Mouse (Mus musculus) intestine, embryonic 15.5 days (tissue): Measurements from ENCODE around the gene Csrnp1. TPM values are rescaled to one million over a fixed set of nuclear protein-coding genes. Genes with fewer than 3 reads are reported as not detected.
A peak's percentile ranks its signal among the peaks of the same experiment; 100 is the strongest.

ENCODE experiments used
- ATAC-seq: fragments of 200-750 bp; cut with Nextera tagmentation; 2 replicates; pipeline ENCODE4 v1.8.0; 2017; ENCODE audit warnings: moderate TSS enrichment, moderate library complexity
- H3K27ac ChIP-seq: fragments of 300-500 bp; sonication (generic); 2 replicates; pipeline ENCODE4 v1.5.1; 2015; ENCODE audit warnings: mild to moderate bottlenecking, inconsistent platforms
- H3K27me3 ChIP-seq: fragments of 300-500 bp; sonication (generic); replicated peaks from 2 replicates; pipeline ENCODE4 v1.6.1; 2015; ENCODE audit warnings: inconsistent platforms
- H3K36me3 ChIP-seq: fragments of 300-500 bp; sonication (generic); 2 replicates; pipeline ENCODE4 v1.6.1; 2015; ENCODE audit warnings: inconsistent platforms
- H3K4me1 ChIP-seq: fragments of 300-500 bp; sonication (generic); replicated peaks from 2 replicates; pipeline ENCODE4 v1.6.1; 2015; ENCODE audit warnings: inconsistent platforms
- H3K4me2 ChIP-seq: fragments of 300-500 bp; sonication (generic); replicated peaks from 2 replicates; pipeline ENCODE4 v1.6.1; 2015; ENCODE audit warnings: mild to moderate bottlenecking, inconsistent platforms
- H3K4me3 ChIP-seq: fragments of 300-500 bp; sonication (generic); replicated peaks from 2 replicates; pipeline ENCODE4 v1.5.1; 2015; ENCODE audit warnings: inconsistent platforms
- H3K9ac ChIP-seq: fragments of 300-500 bp; sonication (generic); 2 replicates; pipeline ENCODE4 v1.6.1; 2015; ENCODE audit warnings: inconsistent platforms
- H3K9me3 ChIP-seq: fragments of 300-500 bp; sonication (generic); 2 replicates; pipeline ENCODE4 v1.6.1; 2016; ENCODE audit warnings: inconsistent platforms
- WGBS: fragments of 180-500 bp; shearing (Covaris S2); methylation state at CpG from one replicate; pipeline ENCODE4 v1.1.7; 2015; 5-methylcytosine and 5-hydroxymethylcytosine counted together
- polyA plus RNA-seq: library from polyadenylated mRNA; unstranded; fragments of >200 nt; fragmentation: Nextera tagmentation; extraction: Ambion mirVana; gene quantifications from 2 replicates; pipeline ENCODE4 v1.2.1, GENCODE M21; 2015

The Csrnp1 gene
- polyA plus RNA-seq, 1 experiment from 2014 or later: 5.3 TPM

- no peak overlapping the region for H3K27ac ChIP-seq
- no peaks in the 10 kb centered on the region for H3K9me3 ChIP-seq
- 73% methylated on average over 5 of the region's 5 CpGs for WGBS
- H3K4me2 ChIP-seq: no peak overlapping the region
- H3K9ac ChIP-seq: no peak overlapping the region
- no peak overlapping the region for H3K4me3 ChIP-seq
- H3K4me1 ChIP-seq: peaks cover 8% of the 10 kb centered on the region
- H3K36me3 ChIP-seq: no peaks in the 10 kb centered on the region
- no peak for ATAC-seq
- H3K27me3 ChIP-seq: no peaks in the 10 kb centered on the region
Observed at GRCm38 (mm10) chr9:120000761-120001160, 16.3 kb upstream of the Csrnp1 start.

GRCm38 (mm10) chr9:119999636-120000035 is 15.2 kb upstream of the Csrnp1 start:
- Histone ChIP-seq H3K4me2 (no peak overlapping the region), H3K27ac (no peak overlapping the region), H3K4me3 (no peak overlapping the region), H3K9ac (no peak overlapping the region), H3K36me3 (no peaks in the 10 kb centered on the region), H3K9me3 (no peaks in the 10 kb centered on the region), H3K27me3 (no peaks in the 10 kb centered on the region), H3K4me1 (peaks cover 7% of the 10 kb centered on the region)
- ATAC-seq: no peak
- WGBS: 78% methylated on average over 6 of the region's 6 CpGs

- Histone ChIP-seq H3K9me3 (no peaks in the 10 kb centered on the region), H3K4me3 (no peak overlapping the region)
- no peak for ATAC-seq
Observed at GRCm38 (mm10) chr9:119998776-119999175, 14.3 kb upstream of the Csrnp1 start.

GRCm38 (mm10) chr9:119996080-119996479 is 11.6 kb upstream of the Csrnp1 start:
- no peak for ATAC-seq
- Histone ChIP-seq H3K4me2 (no peak overlapping the region), H3K9ac (no peak overlapping the region), H3K27ac (no peak overlapping the region), H3K36me3 (no peaks in the 10 kb centered on the region), H3K9me3 (no peaks in the 10 kb centered on the region), H3K27me3 (no peaks in the 10 kb centered on the region), H3K4me1 (no peaks in the 10 kb centered on the region), H3K4me3 (no peak overlapping the region)
- WGBS: 84% methylated on average over 4 of the region's 4 CpGs

More at GRCm38 (mm10) chr9:119998776-119999175, 14.3 kb upstream of the Csrnp1 start:
- Histone ChIP-seq H3K4me1 (peaks cover 7% of the 10 kb centered on the region), H3K27me3 (no peaks in the 10 kb centered on the region), H3K9ac (no peak overlapping the region), H3K36me3 (no peaks in the 10 kb centered on the region), H3K27ac (no peak overlapping the region), H3K4me2 (no peak overlapping the region)
- 77% methylated on average over 1 of the region's 1 CpGs for WGBS

- H3K9me3 ChIP-seq: no peaks in the 10 kb centered on the region
- no peak overlapping the region for H3K27ac ChIP-seq
- H3K4me3 ChIP-seq: no peak overlapping the region
- 62% methylated on average over 7 of the region's 7 CpGs for WGBS
- no peaks in the 10 kb centered on the region for H3K27me3 ChIP-seq
- H3K36me3 ChIP-seq: no peaks in the 10 kb centered on the region
- H3K4me1 ChIP-seq: no peaks in the 10 kb centered on the region
- no peak overlapping the region for H3K4me2 ChIP-seq
- peak; percentile 63 for ATAC-seq
- no peak overlapping the region for H3K9ac ChIP-seq
Observed at GRCm38 (mm10) chr9:119994207-119994606, 9.7 kb upstream of the Csrnp1 start.

GRCm38 (mm10) chr9:119993092-119993844 is 8.8 kb upstream of the Csrnp1 start:
- H3K4me3 ChIP-seq: no peak overlapping the region
- WGBS: 60% methylated on average over 10 of the region's 10 CpGs

GRCm38 (mm10) chr9:119991310-119991709 is 6.9 kb upstream of the Csrnp1 start:
- no peak overlapping the region for H3K27ac ChIP-seq
- H3K9ac ChIP-seq: no peak overlapping the region
- no peak overlapping the region for H3K4me2 ChIP-seq
- no peak overlapping the region for H3K4me3 ChIP-seq
- no peaks in the 10 kb centered on the region for H3K9me3 ChIP-seq
- H3K4me1 ChIP-seq: no peaks in the 10 kb centered on the region
- 39% methylated on average over 5 of the region's 5 CpGs for WGBS
- ATAC-seq: no peak
- H3K36me3 ChIP-seq: no peaks in the 10 kb centered on the region
- H3K27me3 ChIP-seq: no peaks in the 10 kb centered on the region

More at GRCm38 (mm10) chr9:119993092-119993844, 8.8 kb upstream of the Csrnp1 start:
- Histone ChIP-seq H3K36me3 (no peaks in the 10 kb centered on the region), H3K4me2 (no peak overlapping the region), H3K27me3 (no peaks in the 10 kb centered on the region), H3K9me3 (no peaks in the 10 kb centered on the region), H3K27ac (no peak overlapping the region), H3K9ac (no peak overlapping the region), H3K4me1 (no peaks in the 10 kb centered on the region)
- ATAC-seq: no peak

- Histone ChIP-seq H3K27ac (no peak overlapping the region), H3K4me1 (peaks cover 15% of the 10 kb centered on the region), H3K36me3 (no peaks in the 10 kb centered on the region), H3K9ac (no peak overlapping the region), H3K27me3 (no peaks in the 10 kb centered on the region), H3K9me3 (no peaks in the 10 kb centered on the region), H3K4me2 (no peak overlapping the region), H3K4me3 (no peak overlapping the region)
- no peak for ATAC-seq
- WGBS: 50% methylated on average over 7 of the region's 7 CpGs
Observed at GRCm38 (mm10) chr9:119988304-119988703, 3.8 kb upstream of the Csrnp1 start.

GRCm38 (mm10) chr9:119985881-119986574 is 1.6 kb upstream of the Csrnp1 start:
- no peaks in the 10 kb centered on the region for H3K36me3 ChIP-seq
- H3K9ac ChIP-seq: no peak overlapping the region
- 53% methylated on average over 10 of the region's 10 CpGs for WGBS
- peak overlapping the region; percentile 71 for H3K27ac ChIP-seq
- no peak overlapping the region for H3K4me3 ChIP-seq
- no peaks in the 10 kb centered on the region for H3K27me3 ChIP-seq
- no peaks in the 10 kb centered on the region for H3K9me3 ChIP-seq
- peaks cover 36% of the 10 kb centered on the region for H3K4me1 ChIP-seq
- ATAC-seq: no peak
- H3K4me2 ChIP-seq: no peak overlapping the region

GRCm38 (mm10) chr9:119983585-119984535 is 598 bp downstream of the Csrnp1 start:
- H3K27me3 ChIP-seq: no peaks in the 10 kb centered on the region
- no peaks in the 10 kb centered on the region for H3K36me3 ChIP-seq
- H3K9ac ChIP-seq: peak overlapping the region; percentile 69
- H3K4me2 ChIP-seq: peak overlapping the region; percentile 95
- H3K9me3 ChIP-seq: no peaks in the 10 kb centered on the region
- peaks cover 55% of the 10 kb centered on the region for H3K4me1 ChIP-seq
- peak; percentile 84 for ATAC-seq
- H3K4me3 ChIP-seq: peak overlapping the region; percentile 76
- 2% methylated on average over 69 of the region's 79 CpGs for WGBS
- peak overlapping the region; percentile 95 for H3K27ac ChIP-seq

GRCm38 (mm10) chr9:119982956-119983551 is 1.4 kb downstream of the Csrnp1 start:
- H3K4me3 ChIP-seq: peak overlapping the region; percentile 76
- H3K9me3 ChIP-seq: no peaks in the 10 kb centered on the region
- peaks cover 63% of the 10 kb centered on the region for H3K4me1 ChIP-seq
- peak overlapping the region; percentile 95 for H3K27ac ChIP-seq
- no peak for ATAC-seq
- peak overlapping the region; percentile 69 for H3K9ac ChIP-seq
- peak overlapping the region; percentile 95 for H3K4me2 ChIP-seq
- H3K36me3 ChIP-seq: no peaks in the 10 kb centered on the region
- H3K27me3 ChIP-seq: no peaks in the 10 kb centered on the region
- WGBS: under 1% methylated on average over 45 of the region's 48 CpGs
